Mouse (Mus musculus) B cell, adult 2 months (primary cell): Measurements from ENCODE around the gene Rbms1.
A peak's percentile ranks its signal among the peaks of the same experiment; 100 is the strongest.

Experiments used
- DNase-seq, 2 experiments: peaks; one replicate each; pipeline ENCODE4 v3.0.0; 2022

Gene Rbms1

GRCm38 (mm10) chr2:60748585-60748984 is 214.4 kb downstream of the Rbms1 start:
- no peak for DNase-seq

- DNase-seq: no peak
Measured at GRCm38 (mm10) chr2:60747590-60747989, 215.4 kb downstream of the Rbms1 start.

- no peak for DNase-seq
Measured at GRCm38 (mm10) chr2:60744674-60745073, 218.3 kb downstream of the Rbms1 start.

GRCm38 (mm10) chr2:60739389-60740137 is 223.4 kb downstream of the Rbms1 start:
- no peak for DNase-seq

- DNase-seq: no peak
Measured at GRCm38 (mm10) chr2:60730929-60731328, 232.1 kb downstream of the Rbms1 start.

- no peak for DNase-seq
Measured at GRCm38 (mm10) chr2:60730024-60730423, 233.0 kb downstream of the Rbms1 start.

GRCm38 (mm10) chr2:60728902-60729585 is 233.9 kb downstream of the Rbms1 start:
- no peak for DNase-seq

GRCm38 (mm10) chr2:60724660-60725059 is 238.3 kb downstream of the Rbms1 start:
- DNase-seq: no peak

- DNase-seq: no peak
Measured at GRCm38 (mm10) chr2:60722967-60723366, 240.0 kb downstream of the Rbms1 start.

GRCm38 (mm10) chr2:60722514-60722913 is 240.5 kb downstream of the Rbms1 start, which contains the start of gene Itgb6:
Gene Itgb6, minus strand, starts transcription at chr2:60722643.
- DNase-seq: no peak

- peak; percentile 21 to 26 for DNase-seq
Measured at GRCm38 (mm10) chr2:60720906-60721305, 242.1 kb downstream of the Rbms1 start.

- DNase-seq: no peak
Measured at GRCm38 (mm10) chr2:60720205-60720604, 242.8 kb downstream of the Rbms1 start.

GRCm38 (mm10) chr2:60717348-60717747 is 245.6 kb downstream of the Rbms1 start:
- DNase-seq: no peak

GRCm38 (mm10) chr2:60716549-60716948 is 246.4 kb downstream of the Rbms1 start:
- DNase-seq: no peak

GRCm38 (mm10) chr2:60715771-60716170 is 247.2 kb downstream of the Rbms1 start:
- DNase-seq: no peak

- no peak for DNase-seq
Measured at GRCm38 (mm10) chr2:60714971-60715502, 248.0 kb downstream of the Rbms1 start.

GRCm38 (mm10) chr2:60714475-60714874 is 248.5 kb downstream of the Rbms1 start:
- DNase-seq: no peak

- DNase-seq: no peak
Measured at GRCm38 (mm10) chr2:60713857-60714256, 249.1 kb downstream of the Rbms1 start.

- no peak for DNase-seq
Measured at GRCm38 (mm10) chr2:60712891-60713290, 250.1 kb downstream of the Rbms1 start.

- DNase-seq: no peak
Measured at GRCm38 (mm10) chr2:60712483-60712882, 250.5 kb downstream of the Rbms1 start.

- DNase-seq: no peak
Measured at GRCm38 (mm10) chr2:60711098-60711880, 251.7 kb downstream of the Rbms1 start.

GRCm38 (mm10) chr2:60710317-60710716 is 252.7 kb downstream of the Rbms1 start:
- no peak for DNase-seq

- no peak for DNase-seq
Measured at GRCm38 (mm10) chr2:60708671-60709070, 254.3 kb downstream of the Rbms1 start.
